Mouse (Mus musculus) hindbrain, embryonic 14.5 days (tissue): Measurements from ENCODE around the gene Smyd1. TPM values are rescaled to one million over a fixed set of nuclear protein-coding genes. Genes with fewer than 3 reads are reported as not detected.
"Not testable (repeated sequence)": the region's sequence is repeated elsewhere in the genome, so short reads cannot be mapped to it uniquely, and the experiment has no call there.

ENCODE experiments used
- ATAC-seq: fragments of 200-750 bp; cut with Nextera tagmentation; 2 replicates; pipeline ENCODE4 v1.8.0; 2017; ENCODE audit warnings: moderate number of reproducible peaks, mild to moderate bottlenecking, moderate TSS enrichment, moderate library complexity; ENCODE audit not compliant: low FRiP score
- DNase-seq: peaks from one replicate; pipeline ENCODE4 v3.0.0-alpha.2; 2015; ENCODE audit warnings: low spot score
- H3K27ac ChIP-seq: fragments of 300-500 bp; sonication (generic); 2 replicates; pipeline ENCODE4 v1.5.1; 2014; ENCODE audit warnings: mild to moderate bottlenecking, moderate library complexity
- H3K27me3 ChIP-seq: fragments of 300-500 bp; sonication (generic); 2 replicates; pipeline ENCODE4 v1.6.1; 2014; ENCODE audit warnings: mild to moderate bottlenecking, low read length, mixed read lengths; ENCODE audit not compliant: control insufficient read depth, insufficient read depth
- H3K36me3 ChIP-seq: fragments of 300-500 bp; sonication (generic); replicated peaks from 2 replicates; pipeline ENCODE4 v1.6.1; 2014; ENCODE audit not compliant: control insufficient read depth, insufficient read depth
- H3K4me1 ChIP-seq: fragments of 300-500 bp; sonication (generic); replicated peaks from 2 replicates; pipeline ENCODE4 v1.6.1; 2014; ENCODE audit warnings: antibody characterized with exemption, low read length, mixed read lengths; ENCODE audit not compliant: control insufficient read depth, insufficient read depth
- H3K4me2 ChIP-seq: fragments of 300-500 bp; sonication (generic); replicated peaks from 2 replicates; pipeline ENCODE4 v1.6.1; 2014; ENCODE audit warnings: mild to moderate bottlenecking, moderate library complexity
- H3K4me3 ChIP-seq: fragments of 300-500 bp; sonication (generic); replicated peaks from 2 replicates; pipeline ENCODE4 v1.5.1; 2014; ENCODE audit warnings: mild to moderate bottlenecking, low read length
- H3K9ac ChIP-seq: fragments of 300-500 bp; sonication (generic); 2 replicates; pipeline ENCODE4 v1.6.1; 2014
- H3K9me3 ChIP-seq: fragments of 300-500 bp; sonication (generic); 2 replicates; pipeline ENCODE4 v1.6.1; 2016; ENCODE audit warnings: low read length; ENCODE audit not compliant: control insufficient read depth
- WGBS: fragments of 180-500 bp; shearing (Covaris S2); extraction: QIAGEN DNeasy Blood & Tissue Kit; methylation state at CpG from one replicate; pipeline ENCODE4 v1.1.7; 2014; 5-methylcytosine and 5-hydroxymethylcytosine counted together
- polyA plus RNA-seq: library from polyadenylated mRNA; unstranded; fragments of >200 nt; fragmentation: Nextera tagmentation; extraction: Ambion mirVana; gene quantifications from 2 replicates; pipeline ENCODE4 v1.2.1, GENCODE M21; 2014

The Smyd1 gene
- polyA plus RNA-seq, 1 experiment from 2014 or later, result 0.24 TPM

DNA sequence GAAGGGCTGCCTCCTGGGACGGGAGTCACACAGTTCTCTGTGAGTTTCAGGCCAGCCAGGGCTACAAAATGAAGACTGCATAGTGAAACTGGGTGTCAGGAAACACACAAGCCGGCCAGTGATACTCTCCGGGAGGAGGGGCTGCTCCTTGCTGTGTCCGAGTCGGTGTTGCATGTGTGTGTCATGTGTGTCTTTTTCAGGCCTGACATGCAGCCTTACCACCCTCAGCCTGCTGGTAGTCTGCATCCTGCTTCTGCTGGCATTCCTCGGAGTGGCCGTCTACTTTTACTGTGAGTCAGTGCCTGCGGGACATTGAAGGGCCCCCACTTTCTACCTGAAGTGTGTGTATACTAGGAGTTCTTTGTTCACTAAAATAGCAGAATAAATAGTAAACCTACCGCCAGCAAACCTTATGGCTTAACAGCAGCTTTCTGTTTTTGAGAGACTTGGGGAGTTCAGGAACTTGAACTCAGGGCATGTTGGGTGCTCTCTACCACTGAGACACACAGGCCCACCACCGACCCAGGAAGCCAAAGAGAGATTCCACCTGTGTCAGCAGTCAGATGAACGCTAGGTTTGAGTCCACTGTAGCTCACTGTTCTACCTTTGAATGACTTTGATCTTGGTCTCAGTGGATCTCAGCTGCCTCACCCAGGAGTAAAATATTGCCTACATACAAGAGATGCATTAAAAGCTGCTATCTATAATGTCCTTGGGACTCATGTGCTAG lies 10.4 kb upstream of the Smyd1 start:
- no peak for ATAC-seq
- 87% methylated on average over 11 of the region's 11 CpGs for WGBS
- no peak overlapping the region for H3K27ac ChIP-seq

DNA sequence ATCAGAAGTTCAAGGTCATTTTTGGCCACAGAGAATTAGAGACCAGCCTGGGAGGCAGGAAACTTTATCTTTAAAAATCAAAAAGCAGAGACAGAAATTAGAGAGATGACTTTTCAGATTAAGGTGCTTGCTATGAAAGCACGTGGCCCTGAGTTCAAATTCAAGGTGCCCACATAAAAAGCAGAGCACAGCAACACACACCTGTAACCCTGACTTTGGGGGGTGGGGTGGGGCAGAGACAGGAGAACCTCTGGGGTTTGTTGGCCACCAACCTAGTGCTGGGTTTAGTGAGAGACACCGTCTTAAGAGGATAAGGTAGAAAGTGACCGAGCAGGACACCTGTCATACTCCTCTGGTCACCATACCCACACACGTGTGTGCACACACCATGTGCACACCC lies 9.5 kb upstream of the Smyd1 start:
- H3K27me3 ChIP-seq, DNase-seq, H3K9me3 ChIP-seq, H3K27ac ChIP-seq, ATAC-seq, H3K4me3 ChIP-seq, H3K4me1 ChIP-seq, H3K4me2 ChIP-seq, H3K9ac ChIP-seq, H3K36me3 ChIP-seq: not testable (repeated sequence)
- WGBS, result 96% methylated on average over 1 of the region's 4 CpGs

More for the DNA sequence above, 10.4 kb upstream of the Smyd1 start:
- DNase-seq, result no peak
- Histone ChIP-seq H3K4me2 (no peak overlapping the region), H3K4me3 (no peak overlapping the region), H3K9ac (no peak overlapping the region), H3K36me3 (no peaks in the 10 kb centered on the region), H3K9me3 (no peaks in the 10 kb centered on the region), H3K4me1 (no peaks in the 10 kb centered on the region), H3K27me3 (no peaks in the 10 kb centered on the region)

DNA sequence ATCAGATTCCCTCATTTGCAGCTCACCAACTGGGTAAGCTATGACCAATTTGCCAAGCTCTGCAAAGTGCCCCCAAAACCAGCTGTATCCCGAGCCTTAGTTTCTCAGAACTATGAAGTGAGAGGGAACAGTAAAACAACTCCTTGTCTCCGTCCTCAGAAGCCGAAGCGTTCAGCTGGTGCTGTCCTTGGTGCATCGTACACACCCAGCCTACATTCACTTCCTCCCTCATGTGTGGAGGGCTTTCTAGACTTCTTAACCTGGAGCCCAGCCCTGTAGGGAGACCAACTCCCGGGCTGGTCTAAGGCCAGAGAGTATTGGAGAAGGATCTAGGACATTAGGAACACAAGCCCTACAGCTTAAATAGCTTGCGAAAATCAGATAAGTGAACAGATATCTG lies 8.5 kb upstream of the Smyd1 start:
- H3K27me3 ChIP-seq, result no peaks in the 10 kb centered on the region
- no peak overlapping the region for H3K4me3 ChIP-seq
- H3K27ac ChIP-seq, result no peak overlapping the region
- WGBS, result 93% methylated on average over 7 of the region's 7 CpGs
- DNase-seq (no peak), ATAC-seq (no peak)
- no peak overlapping the region for H3K9ac ChIP-seq
- no peaks in the 10 kb centered on the region for H3K4me1 ChIP-seq
- H3K36me3 ChIP-seq, result no peaks in the 10 kb centered on the region
- no peak overlapping the region for H3K4me2 ChIP-seq
- H3K9me3 ChIP-seq, result no peaks in the 10 kb centered on the region

DNA sequence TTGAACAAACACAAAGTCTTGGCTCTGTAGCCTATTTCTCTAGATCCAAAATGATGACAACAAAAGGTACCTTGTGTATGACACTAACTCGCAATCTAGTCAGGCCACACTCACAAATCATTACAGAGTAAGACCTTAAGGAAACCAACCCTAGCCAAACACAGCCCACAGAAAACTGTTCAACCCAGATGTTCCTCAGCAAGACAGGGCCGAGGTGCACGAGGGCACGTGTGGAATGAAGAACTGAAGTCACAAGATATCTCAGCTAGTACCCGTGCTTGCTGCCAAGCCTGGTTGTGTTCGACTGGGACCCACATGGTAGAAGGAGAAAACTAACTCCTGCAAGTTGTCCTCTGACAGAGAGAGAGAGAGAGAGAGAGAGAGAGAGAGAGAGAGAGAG lies 7.8 kb upstream of the Smyd1 start:
- DNase-seq (no peak), ATAC-seq (no peak)
- H3K9me3 ChIP-seq, result no peaks in the 10 kb centered on the region
- no peaks in the 10 kb centered on the region for H3K36me3 ChIP-seq
- H3K27me3 ChIP-seq, result no peaks in the 10 kb centered on the region
- no peak overlapping the region for H3K9ac ChIP-seq
- H3K4me2 ChIP-seq, result no peak overlapping the region
- WGBS, result 89% methylated on average over 6 of the region's 6 CpGs
- no peak overlapping the region for H3K27ac ChIP-seq
- H3K4me3 ChIP-seq, result no peak overlapping the region
- no peaks in the 10 kb centered on the region for H3K4me1 ChIP-seq

DNA sequence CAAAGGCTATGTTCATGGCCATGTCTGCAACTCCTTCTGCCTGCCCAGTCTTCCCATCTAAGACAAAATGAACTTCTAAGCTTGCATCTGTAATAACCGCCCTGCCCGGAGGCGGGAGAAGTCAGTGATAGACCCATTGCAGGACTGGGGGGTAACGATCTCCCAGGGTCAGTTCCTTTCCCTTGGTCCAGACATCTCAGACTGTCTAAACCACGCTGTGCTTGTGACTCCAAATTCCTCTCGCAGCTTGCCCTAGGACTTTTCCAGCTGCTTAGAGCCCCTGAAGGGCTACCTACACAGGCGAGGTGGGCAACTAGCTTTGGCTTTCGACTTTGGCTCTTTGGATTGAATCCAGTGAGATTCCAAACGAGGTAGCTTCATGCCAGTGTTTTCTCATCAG lies 2.8 kb upstream of the Smyd1 start:
- DNase-seq (no peak), ATAC-seq (no peak)
- Histone ChIP-seq H3K4me3 (no peak overlapping the region), H3K4me2 (no peak overlapping the region), H3K4me1 (no peaks in the 10 kb centered on the region), H3K27me3 (no peaks in the 10 kb centered on the region), H3K9ac (no peak overlapping the region), H3K9me3 (no peaks in the 10 kb centered on the region), H3K27ac (no peak overlapping the region), H3K36me3 (no peaks in the 10 kb centered on the region)
- 90% methylated on average over 9 of the region's 9 CpGs for WGBS

DNA sequence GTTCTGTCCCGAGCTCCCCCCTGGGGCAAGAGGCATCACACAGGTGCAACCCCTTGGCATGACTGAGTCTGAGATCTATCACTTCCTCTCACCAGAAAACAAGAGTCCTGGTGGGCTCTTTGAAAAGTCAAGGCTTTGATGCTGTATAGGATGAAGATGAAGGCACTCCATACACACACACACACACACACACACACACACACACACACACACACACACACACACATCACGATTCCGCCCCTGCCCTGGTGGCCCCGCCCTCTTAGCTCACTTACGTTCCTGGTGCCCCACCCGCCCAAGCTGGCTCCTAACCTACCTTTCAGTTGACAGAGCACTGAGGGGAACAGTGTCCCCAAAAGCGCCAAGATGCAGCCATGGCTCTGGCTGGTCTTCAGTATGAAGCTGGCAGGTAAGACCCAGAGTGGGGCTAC lies 473 bp upstream of the Smyd1 start, which contains the start of gene Cd8b1:
TSS of gene Cd8b1 (plus strand) at position 298 of the 431 bp plus-strand sequence.
- no peaks in the 10 kb centered on the region for H3K36me3 ChIP-seq
- no peak within 1 kb of the TSS for H3K9ac ChIP-seq
- DNase-seq (no peak), ATAC-seq (no peak)
- no peak within 1 kb of the TSS for H3K4me2 ChIP-seq
- H3K4me3 ChIP-seq, result no peak within 1 kb of the TSS
- no peaks in the 10 kb centered on the region for H3K27me3 ChIP-seq
- WGBS, result 90% methylated on average over 7 of the region's 7 CpGs
- H3K27ac ChIP-seq, result no peak within 1 kb of the TSS
- H3K9me3 ChIP-seq, result no peaks in the 10 kb centered on the region
- H3K4me1 ChIP-seq, result no peaks in the 10 kb centered on the region

DNA sequence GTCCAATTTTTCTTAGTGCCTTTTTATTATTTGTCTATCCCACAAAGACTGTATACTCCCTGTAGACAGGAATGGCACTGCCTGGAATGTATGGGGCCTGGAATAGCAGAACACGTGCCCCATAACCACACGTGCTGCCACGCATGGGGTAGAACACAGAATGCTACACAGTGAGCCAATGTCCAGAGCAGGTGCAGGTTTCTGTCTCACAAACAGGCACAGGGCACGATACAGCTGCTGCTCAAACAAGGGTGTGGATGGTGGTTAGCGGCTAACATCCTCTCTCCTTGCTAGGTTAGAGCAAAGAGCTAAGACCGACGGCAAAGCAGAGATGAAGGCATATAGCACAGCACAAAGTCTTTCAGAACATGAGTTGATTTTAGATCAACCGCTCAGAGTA lies 14.5 kb downstream of the Smyd1 start:
- H3K4me1 ChIP-seq, result no peaks in the 10 kb centered on the region
- ATAC-seq (no peak), DNase-seq (no peak)
- H3K9ac ChIP-seq, result no peak overlapping the region
- WGBS, result 87% methylated on average over 8 of the region's 8 CpGs
- H3K4me2 ChIP-seq, result no peak overlapping the region
- no peaks in the 10 kb centered on the region for H3K9me3 ChIP-seq
- H3K4me3 ChIP-seq, result no peak overlapping the region
- H3K36me3 ChIP-seq, result no peaks in the 10 kb centered on the region
- H3K27me3 ChIP-seq, result no peaks in the 10 kb centered on the region
- H3K27ac ChIP-seq, result no peak overlapping the region

DNA sequence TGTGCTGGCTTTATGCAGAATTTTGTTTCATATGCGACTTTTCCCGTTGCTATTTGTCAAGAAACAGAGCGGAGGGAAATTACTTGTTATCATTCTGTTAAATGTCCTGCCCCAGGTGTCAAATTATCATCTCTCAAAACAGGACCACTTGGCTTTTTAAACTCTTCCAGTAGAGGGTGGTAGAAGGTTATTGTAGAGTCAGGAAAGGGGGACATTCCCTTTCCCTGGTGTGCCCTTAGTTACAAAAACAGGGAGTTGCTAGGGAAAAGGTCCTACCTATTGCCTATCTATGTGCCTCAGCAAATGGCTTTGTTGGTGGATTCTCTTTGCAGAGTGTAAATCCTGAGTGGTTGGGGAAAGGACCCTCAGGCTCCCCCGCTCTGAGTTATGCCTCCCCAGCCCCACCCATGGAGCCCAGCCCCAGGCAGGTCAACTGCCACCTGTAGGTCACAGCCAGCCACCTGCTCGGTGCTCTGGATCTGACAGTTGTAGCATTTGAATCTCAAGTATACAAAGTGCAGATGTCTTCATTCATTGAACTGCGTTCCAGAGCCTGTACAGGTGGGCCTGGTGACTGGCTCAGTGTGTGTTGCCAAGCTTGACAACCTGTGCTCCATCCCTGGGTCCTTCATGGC lies 19.8 kb downstream of the Smyd1 start:
- H3K9ac ChIP-seq, result no peak overlapping the region
- no peaks in the 10 kb centered on the region for H3K27me3 ChIP-seq
- 69% methylated on average over 6 of the region's 6 CpGs for WGBS
- no peak for ATAC-seq
- H3K4me2 ChIP-seq, result no peak overlapping the region
- no peaks in the 10 kb centered on the region for H3K36me3 ChIP-seq
- no peak overlapping the region for H3K27ac ChIP-seq
- no peaks in the 10 kb centered on the region for H3K4me1 ChIP-seq
- no peaks in the 10 kb centered on the region for H3K9me3 ChIP-seq
- no peak overlapping the region for H3K4me3 ChIP-seq
- no peak for DNase-seq

DNA sequence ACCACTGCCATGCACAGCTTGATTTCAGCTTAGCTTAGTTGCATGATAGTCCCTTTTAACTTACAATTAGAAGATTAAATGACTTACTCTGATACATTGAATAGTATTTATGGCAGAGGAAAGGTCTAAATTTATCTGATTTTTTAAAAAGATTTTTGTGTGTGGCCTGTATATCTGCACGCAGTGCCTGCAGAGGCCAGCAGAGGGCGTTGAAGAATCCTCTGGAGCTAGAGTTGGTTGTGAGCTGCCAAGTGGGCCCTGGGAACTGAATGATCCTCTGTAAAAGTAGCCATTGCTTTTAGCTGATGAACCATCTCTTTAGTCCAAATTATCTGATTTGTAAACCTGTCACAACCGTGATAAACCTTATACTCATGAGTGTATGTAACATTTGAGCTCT lies 23.3 kb downstream of the Smyd1 start:
- Histone ChIP-seq H3K4me1 (no peaks in the 10 kb centered on the region), H3K36me3 (no peaks in the 10 kb centered on the region), H3K4me3 (no peak overlapping the region), H3K27ac (no peak overlapping the region), H3K4me2 (no peak overlapping the region), H3K9ac (no peak overlapping the region), H3K27me3 (no peaks in the 10 kb centered on the region), H3K9me3 (no peaks in the 10 kb centered on the region)
- ATAC-seq, result no peak
- WGBS, result 29% methylated on average over 3 of the region's 3 CpGs
- peak; percentile 39 for DNase-seq
